Mouse (Mus musculus): ENCODE data around the gene Celf5. TPM values are rescaled to one million over a fixed set of nuclear protein-coding genes. Genes with fewer than 3 reads are reported as not detected.
A peak's percentile ranks its signal among the peaks of the same experiment; 100 is the strongest.

Gene Celf5
- polyA plus RNA-seq, 1 experiment from 2014 or later: 1.4 TPM

GRCm38 (mm10) chr10:81483983-81484382 lies 1.5 kb upstream of the Celf5 start:
- ATAC-seq: no peak

GRCm38 (mm10) chr10:81481605-81482532 lies 640 bp downstream of the Celf5 start:
- Histone ChIP-seq H3K4me1 (ENCODE audit: control insufficient read depth, insufficient read depth, low read length) (peaks cover 8% of the 10 kb centered on the region), H3K4me2 (ENCODE audit: low read depth, low read length) (peak overlapping the region; percentile 87), H3K9me3 (ENCODE audit: control insufficient read depth, low read length) (no peaks in the 10 kb centered on the region), H3K27me3 (replicated peaks; ENCODE audit: control insufficient read depth, insufficient read depth, low read length) (peaks cover 21% of the 10 kb centered on the region), H3K27ac (ENCODE audit: low read length) (no peak overlapping the region), H3K9ac (ENCODE audit: low read depth, low read length) (peak overlapping the region; percentile 60), H3K36me3 (ENCODE audit: control insufficient read depth, insufficient read depth, low read length) (peaks cover 2% of the 10 kb centered on the region; the same call in 1 of the 2 replicates), H3K4me3 (ENCODE audit: low read length) (peak overlapping the region; percentile 53)
- peak; percentile 13; the same call in 1 of the 2 replicates for ATAC-seq
- 4% methylated on average over 35 of the region's 35 CpGs for WGBS

More at GRCm38 (mm10) chr10:81483983-81484382, 1.5 kb upstream of the Celf5 start:
- Histone ChIP-seq H3K27me3 (replicated peaks; ENCODE audit: control insufficient read depth, insufficient read depth, low read length) (peaks cover 15% of the 10 kb centered on the region), H3K4me3 (ENCODE audit: low read length) (no peak overlapping the region), H3K4me2 (ENCODE audit: low read depth, low read length) (no peak overlapping the region), H3K27ac (ENCODE audit: low read length) (no peak overlapping the region), H3K9me3 (ENCODE audit: control insufficient read depth, low read length) (no peaks in the 10 kb centered on the region), H3K36me3 (ENCODE audit: control insufficient read depth, insufficient read depth, low read length) (peaks cover 17% of the 10 kb centered on the region), H3K4me1 (ENCODE audit: control insufficient read depth, insufficient read depth, low read length) (peaks cover 6% of the 10 kb centered on the region), H3K9ac (ENCODE audit: low read depth, low read length) (no peak overlapping the region)
- WGBS: 22% methylated on average over 9 of the region's 9 CpGs

GRCm38 (mm10) chr10:81474461-81474860 lies 8.0 kb downstream of the Celf5 start:
- H3K27me3 ChIP-seq (replicated peaks; ENCODE audit: control insufficient read depth, insufficient read depth, low read length): peaks cover 46% of the 10 kb centered on the region
- no peak overlapping the region for H3K9ac ChIP-seq (ENCODE audit: low read depth, low read length)
- no peak overlapping the region for H3K4me3 ChIP-seq (ENCODE audit: low read length)
- H3K4me1 ChIP-seq (ENCODE audit: control insufficient read depth, insufficient read depth, low read length): peaks cover 2% of the 10 kb centered on the region; the same call in 1 of the 2 replicates
- no peaks in the 10 kb centered on the region for H3K9me3 ChIP-seq (ENCODE audit: control insufficient read depth, low read length)
- no peaks in the 10 kb centered on the region for H3K36me3 ChIP-seq (ENCODE audit: control insufficient read depth, insufficient read depth, low read length)
- no peak overlapping the region for H3K27ac ChIP-seq (ENCODE audit: low read length)
- ATAC-seq: no peak
- 74% methylated on average over 10 of the region's 10 CpGs for WGBS
- H3K4me2 ChIP-seq (ENCODE audit: low read depth, low read length): no peak overlapping the region

DNA sequence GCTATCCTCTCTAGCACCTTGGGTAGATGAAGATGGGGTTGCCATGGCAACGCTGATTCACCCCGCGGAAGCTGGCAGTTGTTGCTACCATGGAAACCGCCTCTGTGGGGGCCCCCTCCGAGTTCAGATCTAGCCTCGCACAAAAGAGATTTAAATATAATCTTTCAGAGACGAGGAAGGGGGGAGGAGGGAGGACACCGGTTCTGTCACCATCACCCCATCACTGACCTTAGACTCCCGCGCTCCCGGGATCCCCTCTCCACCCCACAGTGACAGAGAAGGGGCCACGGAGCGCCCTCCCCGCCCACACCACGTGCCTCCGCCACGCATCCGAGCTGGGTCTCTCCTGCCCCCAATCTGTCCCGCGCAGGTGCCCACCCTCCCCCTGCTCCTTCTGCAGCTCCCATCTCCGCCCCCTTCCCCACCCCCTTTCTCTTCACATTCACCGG lies 9.5 kb downstream of the Celf5 start:
- no peak overlapping the region for H3K27ac ChIP-seq (ENCODE audit: low read length)
- 2% methylated on average over 21 of the region's 22 CpGs for WGBS
- peaks cover 49% of the 10 kb centered on the region for H3K27me3 ChIP-seq (replicated peaks; ENCODE audit: control insufficient read depth, insufficient read depth, low read length)
- no peak overlapping the region for H3K4me2 ChIP-seq (ENCODE audit: low read depth, low read length)
- no peak overlapping the region for H3K4me3 ChIP-seq (ENCODE audit: low read length)
- no peaks in the 10 kb centered on the region for H3K9me3 ChIP-seq (ENCODE audit: control insufficient read depth, low read length)
- no peak overlapping the region for H3K9ac ChIP-seq (ENCODE audit: low read depth, low read length)
- no peaks in the 10 kb centered on the region for H3K36me3 ChIP-seq (ENCODE audit: control insufficient read depth, insufficient read depth, low read length)
- peaks cover 2% of the 10 kb centered on the region; the same call in 1 of the 2 replicates for H3K4me1 ChIP-seq (ENCODE audit: control insufficient read depth, insufficient read depth, low read length)
- ATAC-seq: no peak

- Histone ChIP-seq H3K4me2 (ENCODE audit: low read depth, low read length) (no peak overlapping the region), H3K9me3 (ENCODE audit: control insufficient read depth, low read length) (no peaks in the 10 kb centered on the region), H3K9ac (ENCODE audit: low read depth, low read length) (no peak overlapping the region), H3K27ac (ENCODE audit: low read length) (no peak overlapping the region), H3K4me3 (ENCODE audit: low read length) (no peak overlapping the region), H3K4me1 (ENCODE audit: control insufficient read depth, insufficient read depth, low read length) (peaks cover 2% of the 10 kb centered on the region; the same call in 1 of the 2 replicates), H3K36me3 (ENCODE audit: control insufficient read depth, insufficient read depth, low read length) (no peaks in the 10 kb centered on the region), H3K27me3 (replicated peaks; ENCODE audit: control insufficient read depth, insufficient read depth, low read length) (peaks cover 46% of the 10 kb centered on the region)
- no peak for ATAC-seq
- WGBS: 9% methylated on average over 17 of the region's 18 CpGs
Measured at GRCm38 (mm10) chr10:81472403-81473002, 10.0 kb downstream of the Celf5 start.

- H3K27ac ChIP-seq (ENCODE audit: low read length): no peak overlapping the region
- H3K4me1 ChIP-seq (ENCODE audit: control insufficient read depth, insufficient read depth, low read length): no peaks in the 10 kb centered on the region
- no peaks in the 10 kb centered on the region for H3K36me3 ChIP-seq (ENCODE audit: control insufficient read depth, insufficient read depth, low read length)
- no peaks in the 10 kb centered on the region for H3K9me3 ChIP-seq (ENCODE audit: control insufficient read depth, low read length)
- H3K9ac ChIP-seq (ENCODE audit: low read depth, low read length): no peak overlapping the region
- peaks cover 44% of the 10 kb centered on the region for H3K27me3 ChIP-seq (replicated peaks; ENCODE audit: control insufficient read depth, insufficient read depth, low read length)
- no peak overlapping the region for H3K4me3 ChIP-seq (ENCODE audit: low read length)
- WGBS: 45% methylated on average over 18 of the region's 18 CpGs
- H3K4me2 ChIP-seq (ENCODE audit: low read depth, low read length): no peak overlapping the region
- ATAC-seq: no peak
Measured at GRCm38 (mm10) chr10:81470454-81470853, 12.1 kb downstream of the Celf5 start.

DNA sequence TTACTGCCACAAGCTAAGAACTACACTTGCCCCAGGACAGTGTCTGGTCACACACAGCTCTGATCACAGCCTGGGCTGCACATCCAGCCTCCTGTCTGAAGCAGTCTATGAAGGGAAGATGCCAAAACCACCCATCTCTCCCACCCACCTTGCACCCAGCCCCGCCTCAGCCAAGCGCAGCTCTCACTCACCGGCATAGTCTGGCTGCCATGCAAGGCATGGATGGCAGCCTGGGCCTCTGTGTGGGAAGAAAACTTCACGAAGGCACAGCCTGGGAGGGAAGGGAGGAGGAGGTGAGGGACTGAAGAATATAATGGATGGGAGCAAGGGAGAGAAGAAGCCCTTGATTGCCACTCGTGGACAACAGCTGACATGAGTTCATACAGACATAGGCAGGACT lies 13.3 kb downstream of the Celf5 start:
- peaks cover 41% of the 10 kb centered on the region for H3K27me3 ChIP-seq (replicated peaks; ENCODE audit: control insufficient read depth, insufficient read depth, low read length)
- 81% methylated on average over 5 of the region's 5 CpGs for WGBS
- peaks cover 6% of the 10 kb centered on the region for H3K4me1 ChIP-seq (ENCODE audit: control insufficient read depth, insufficient read depth, low read length)
- H3K4me2 ChIP-seq (ENCODE audit: low read depth, low read length): no peak overlapping the region
- no peak for ATAC-seq
- H3K9ac ChIP-seq (ENCODE audit: low read depth, low read length): no peak overlapping the region
- H3K9me3 ChIP-seq (ENCODE audit: control insufficient read depth, low read length): no peaks in the 10 kb centered on the region
- H3K4me3 ChIP-seq (ENCODE audit: low read length): no peak overlapping the region
- no peaks in the 10 kb centered on the region for H3K36me3 ChIP-seq (ENCODE audit: control insufficient read depth, insufficient read depth, low read length)
- H3K27ac ChIP-seq (ENCODE audit: low read length): no peak overlapping the region

DNA sequence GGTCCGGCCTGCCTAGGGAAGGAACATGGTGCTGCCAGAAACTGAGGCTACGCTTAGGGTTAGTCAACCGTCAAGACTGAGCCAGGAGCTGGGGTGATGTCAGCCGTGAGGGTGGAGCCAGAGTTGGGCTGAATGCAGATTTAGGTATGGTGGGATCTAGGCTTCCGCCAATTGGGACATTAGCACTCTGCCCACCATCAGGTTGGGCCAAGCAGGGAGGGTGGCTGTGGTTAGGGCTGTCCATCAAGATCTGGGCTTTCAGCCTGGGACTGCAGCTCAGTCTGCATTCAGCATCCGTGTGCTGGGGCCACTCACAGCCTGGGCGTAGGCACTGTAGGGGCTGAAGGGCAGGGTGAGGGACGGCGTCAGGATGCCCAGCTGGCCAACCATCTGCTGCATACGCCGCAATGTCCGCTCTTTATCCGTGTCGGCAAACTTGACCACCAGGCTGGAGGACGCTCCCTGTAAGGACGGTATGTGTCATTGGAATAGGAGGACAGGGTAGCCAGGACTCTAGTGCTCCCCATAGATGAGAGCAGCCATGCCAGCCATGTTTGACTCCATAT lies 14.8 kb downstream of the Celf5 start:
- ATAC-seq: no peak
- Histone ChIP-seq H3K36me3 (ENCODE audit: control insufficient read depth, insufficient read depth, low read length) (no peaks in the 10 kb centered on the region), H3K4me1 (ENCODE audit: control insufficient read depth, insufficient read depth, low read length) (peaks cover 10% of the 10 kb centered on the region), H3K4me2 (ENCODE audit: low read depth, low read length) (no peak overlapping the region), H3K27ac (ENCODE audit: low read length) (no peak overlapping the region), H3K4me3 (ENCODE audit: low read length) (no peak overlapping the region), H3K27me3 (replicated peaks; ENCODE audit: control insufficient read depth, insufficient read depth, low read length) (peaks cover 43% of the 10 kb centered on the region), H3K9ac (ENCODE audit: low read depth, low read length) (no peak overlapping the region), H3K9me3 (ENCODE audit: control insufficient read depth, low read length) (no peaks in the 10 kb centered on the region)
- whole genome bisulfite sequencing: 81% methylated on average over 16 of the region's 16 CpGs

DNA sequence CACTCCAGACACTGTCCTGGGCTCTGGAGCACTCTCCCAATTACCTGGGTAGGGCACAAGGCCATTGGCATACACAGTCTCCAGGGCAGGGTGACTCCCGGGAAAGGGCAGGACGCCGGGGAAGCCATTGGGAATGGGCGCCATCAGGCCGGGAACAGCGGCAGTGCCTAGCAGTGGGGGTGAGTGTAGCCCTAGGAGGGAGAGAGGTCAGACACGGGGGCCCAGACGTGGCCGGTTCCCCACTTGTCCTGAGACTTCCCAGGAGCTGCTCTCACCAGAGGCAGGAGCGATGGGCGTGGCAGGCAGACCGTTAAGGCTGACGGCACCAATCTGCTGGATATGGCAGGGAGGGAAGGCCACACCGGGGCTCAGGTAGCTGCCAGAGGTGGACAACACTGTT lies 15.6 kb downstream of the Celf5 start:
- Histone ChIP-seq H3K27ac (ENCODE audit: low read length) (no peak overlapping the region), H3K9ac (ENCODE audit: low read depth, low read length) (no peak overlapping the region), H3K9me3 (ENCODE audit: control insufficient read depth, low read length) (no peaks in the 10 kb centered on the region), H3K27me3 (replicated peaks; ENCODE audit: control insufficient read depth, insufficient read depth, low read length) (peaks cover 44% of the 10 kb centered on the region), H3K4me3 (ENCODE audit: low read length) (no peak overlapping the region), H3K4me1 (ENCODE audit: control insufficient read depth, insufficient read depth, low read length) (peaks cover 10% of the 10 kb centered on the region), H3K4me2 (ENCODE audit: low read depth, low read length) (no peak overlapping the region), H3K36me3 (ENCODE audit: control insufficient read depth, insufficient read depth, low read length) (no peaks in the 10 kb centered on the region)
- WGBS: 61% methylated on average over 14 of the region's 14 CpGs
- no peak for ATAC-seq
